Mouse (Mus musculus) forebrain, embryonic 14.5 days (tissue): ENCODE data around the gene Iqch. TPM values are rescaled to one million over a fixed set of nuclear protein-coding genes. Genes with fewer than 3 reads are reported as not detected.

ENCODE experiments used
- ATAC-seq: fragments of 200-750 bp; cut with Nextera tagmentation; 2 replicates; pipeline ENCODE4 v1.8.0; 2017; ENCODE audit warnings: mild to moderate bottlenecking, moderate library complexity
- DNase-seq: peaks from one replicate; pipeline ENCODE4 v3.0.0-alpha.2; 2015; ENCODE audit warnings: low spot score
- H3K27ac ChIP-seq: fragments of 300-500 bp; sonication (generic); 2 replicates; pipeline ENCODE4 v1.5.1; 2014; ENCODE audit warnings: low read depth, mild to moderate bottlenecking, control low read depth, low read length, moderate library complexity
- H3K27me3 ChIP-seq: fragments of 300-500 bp; sonication (generic); replicated peaks from 2 replicates; pipeline ENCODE4 v1.6.1; 2014; ENCODE audit warnings: low read length, control low read depth, mixed read lengths; ENCODE audit not compliant: control insufficient read depth, insufficient read depth
- H3K36me3 ChIP-seq: fragments of 300-500 bp; sonication (generic); 2 replicates; pipeline ENCODE4 v1.6.1; 2014; ENCODE audit warnings: low read length, control low read depth; ENCODE audit not compliant: control insufficient read depth, insufficient read depth
- H3K4me1 ChIP-seq: fragments of 300-500 bp; sonication (generic); 2 replicates; pipeline ENCODE4 v1.6.1; 2014; ENCODE audit warnings: antibody characterized with exemption, low read length, control low read depth; ENCODE audit not compliant: control insufficient read depth, insufficient read depth
- H3K4me2 ChIP-seq: fragments of 300-500 bp; sonication (generic); 2 replicates; pipeline ENCODE4 v1.6.1; 2014; ENCODE audit warnings: mild to moderate bottlenecking, control low read depth, low read length
- H3K4me3 ChIP-seq: fragments of 300-500 bp; sonication (generic); 2 replicates; pipeline ENCODE4 v1.5.1; 2014; ENCODE audit warnings: low read depth, low read length, control low read depth
- H3K9ac ChIP-seq: fragments of 300-500 bp; sonication (generic); 2 replicates; pipeline ENCODE4 v1.6.1; 2014; ENCODE audit warnings: mild to moderate bottlenecking, low read length, control low read depth, moderate library complexity
- H3K9me3 ChIP-seq: fragments of 300-500 bp; sonication (generic); replicated peaks from 2 replicates; pipeline ENCODE4 v1.6.1; 2016; ENCODE audit warnings: low read length, control low read depth, mixed read lengths; ENCODE audit not compliant: control insufficient read depth
- WGBS: fragments of 180-500 bp; shearing (Covaris S2); extraction: QIAGEN DNeasy Blood & Tissue Kit; methylation state at CpG from one replicate; pipeline ENCODE4 v1.1.7; 2014; 5-methylcytosine and 5-hydroxymethylcytosine counted together
- polyA plus RNA-seq: library from polyadenylated mRNA; unstranded; fragments of >200 nt; fragmentation: Nextera tagmentation; extraction: Ambion mirVana; gene quantifications from 2 replicates; pipeline ENCODE4 v1.2.1, GENCODE M21; 2014

Gene Iqch
- polyA plus RNA-seq, 1 experiment from 2014 or later = 0.06 TPM

GRCm38 (mm10) chr9:63507110-63507509 lies 95.2 kb downstream of the Iqch start:
- H3K27ac ChIP-seq = no peak overlapping the region
- no peaks in the 10 kb centered on the region for H3K4me1 ChIP-seq
- H3K36me3 ChIP-seq = no peaks in the 10 kb centered on the region
- H3K4me3 ChIP-seq = no peak overlapping the region
- ATAC-seq (no peak), DNase-seq (no peak)
- H3K27me3 ChIP-seq = peaks cover 22% of the 10 kb centered on the region
- no peak overlapping the region for H3K9ac ChIP-seq
- H3K4me2 ChIP-seq = no peak overlapping the region
- 69% methylated on average over 8 of the region's 8 CpGs for WGBS
- H3K9me3 ChIP-seq = no peaks in the 10 kb centered on the region

- H3K27me3 ChIP-seq = peaks cover 12% of the 10 kb centered on the region
- 80% methylated on average over 2 of the region's 2 CpGs for WGBS
- H3K4me3 ChIP-seq = no peak overlapping the region
- DNase-seq (no peak), ATAC-seq (no peak)
- H3K4me1 ChIP-seq = no peaks in the 10 kb centered on the region
- no peaks in the 10 kb centered on the region for H3K9me3 ChIP-seq
- H3K9ac ChIP-seq = no peak overlapping the region
- H3K36me3 ChIP-seq = no peaks in the 10 kb centered on the region
- no peak overlapping the region for H3K27ac ChIP-seq
- H3K4me2 ChIP-seq = no peak overlapping the region
Observed at GRCm38 (mm10) chr9:63503890-63504289, 98.4 kb downstream of the Iqch start.

- 72% methylated on average over 1 of the region's 1 CpGs for WGBS
Observed at GRCm38 (mm10) chr9:63501516-63501915, 100.8 kb downstream of the Iqch start.

GRCm38 (mm10) chr9:63499912-63500311 lies 102.4 kb downstream of the Iqch start:
- Histone ChIP-seq H3K4me2 (no peak overlapping the region), H3K27ac (no peak overlapping the region), H3K4me3 (no peak overlapping the region), H3K9ac (no peak overlapping the region), H3K9me3 (no peaks in the 10 kb centered on the region), H3K4me1 (no peaks in the 10 kb centered on the region), H3K36me3 (no peaks in the 10 kb centered on the region), H3K27me3 (peaks cover 28% of the 10 kb centered on the region)
- no peak for DNase-seq
- no peak for ATAC-seq
- 85% methylated on average over 8 of the region's 8 CpGs for WGBS

More at GRCm38 (mm10) chr9:63501516-63501915, 100.8 kb downstream of the Iqch start:
- ATAC-seq (no peak), DNase-seq (no peak)
- H3K9ac ChIP-seq = no peak overlapping the region
- H3K36me3 ChIP-seq = no peaks in the 10 kb centered on the region
- no peaks in the 10 kb centered on the region for H3K9me3 ChIP-seq
- no peaks in the 10 kb centered on the region for H3K4me1 ChIP-seq
- peaks cover 17% of the 10 kb centered on the region for H3K27me3 ChIP-seq
- H3K4me3 ChIP-seq = no peak overlapping the region
- no peak overlapping the region for H3K27ac ChIP-seq
- no peak overlapping the region for H3K4me2 ChIP-seq

GRCm38 (mm10) chr9:63495786-63496185 lies 106.5 kb downstream of the Iqch start:
- H3K9me3 ChIP-seq = no peaks in the 10 kb centered on the region
- DNase-seq (no peak), ATAC-seq (no peak)
- no peak overlapping the region for H3K4me3 ChIP-seq
- H3K36me3 ChIP-seq = no peaks in the 10 kb centered on the region
- H3K9ac ChIP-seq = no peak overlapping the region
- 92% methylated on average over 2 of the region's 2 CpGs for WGBS
- no peak overlapping the region for H3K4me2 ChIP-seq
- H3K27ac ChIP-seq = no peak overlapping the region
- peaks cover 5% of the 10 kb centered on the region; the same call in 1 of the 2 replicates for H3K4me1 ChIP-seq
- H3K27me3 ChIP-seq = peaks cover 49% of the 10 kb centered on the region

GRCm38 (mm10) chr9:63493746-63494145 lies 108.5 kb downstream of the Iqch start:
- no peak overlapping the region for H3K9ac ChIP-seq
- no peaks in the 10 kb centered on the region for H3K9me3 ChIP-seq
- DNase-seq = no peak
- H3K27me3 ChIP-seq = peaks cover 56% of the 10 kb centered on the region
- 91% methylated on average over 4 of the region's 4 CpGs for WGBS
- H3K4me2 ChIP-seq = no peak overlapping the region
- H3K27ac ChIP-seq = no peak overlapping the region
- H3K4me3 ChIP-seq = no peak overlapping the region
- ATAC-seq = no peak
- peaks cover 19% of the 10 kb centered on the region for H3K4me1 ChIP-seq
- H3K36me3 ChIP-seq = no peaks in the 10 kb centered on the region

- H3K4me2 ChIP-seq = no peak overlapping the region
- no peak overlapping the region for H3K9ac ChIP-seq
- ATAC-seq (no peak), DNase-seq (peak; percentile 31)
- H3K27ac ChIP-seq = no peak overlapping the region
- H3K4me3 ChIP-seq = no peak overlapping the region
- no peaks in the 10 kb centered on the region for H3K36me3 ChIP-seq
- WGBS = 37% methylated on average over 9 of the region's 9 CpGs
- H3K27me3 ChIP-seq = peaks cover 66% of the 10 kb centered on the region
- no peaks in the 10 kb centered on the region for H3K9me3 ChIP-seq
- peaks cover 19% of the 10 kb centered on the region for H3K4me1 ChIP-seq
Observed at GRCm38 (mm10) chr9:63492291-63492690, 110.0 kb downstream of the Iqch start.

GRCm38 (mm10) chr9:63490521-63491307 lies 111.6 kb downstream of the Iqch start:
- H3K4me3 ChIP-seq = no peak overlapping the region
- H3K9ac ChIP-seq = no peak overlapping the region
- WGBS = 4% methylated on average over 12 of the region's 12 CpGs
- ATAC-seq (peak; percentile 88), DNase-seq (peak; percentile 95)
- peaks cover 69% of the 10 kb centered on the region for H3K27me3 ChIP-seq
- H3K4me2 ChIP-seq = peak overlapping the region; percentile 3; the same call in 1 of the 2 replicates
- H3K27ac ChIP-seq = peak overlapping the region; percentile 3; the same call in 1 of the 2 replicates
- no peaks in the 10 kb centered on the region for H3K9me3 ChIP-seq
- H3K4me1 ChIP-seq = peaks cover 19% of the 10 kb centered on the region
- H3K36me3 ChIP-seq = no peaks in the 10 kb centered on the region

- Histone ChIP-seq H3K4me1 (peaks cover 19% of the 10 kb centered on the region), H3K36me3 (no peaks in the 10 kb centered on the region), H3K9me3 (no peaks in the 10 kb centered on the region), H3K4me3 (no peak overlapping the region), H3K27me3 (peaks cover 71% of the 10 kb centered on the region), H3K27ac (no peak overlapping the region), H3K9ac (no peak overlapping the region), H3K4me2 (no peak overlapping the region)
- 29% methylated on average over 6 of the region's 6 CpGs for WGBS
- ATAC-seq (no peak), DNase-seq (no peak)
Observed at GRCm38 (mm10) chr9:63489156-63489555, 113.1 kb downstream of the Iqch start.
